Comparison of ENCODE assay signal across 8 mouse cellular contexts in the genomic region with DNA sequence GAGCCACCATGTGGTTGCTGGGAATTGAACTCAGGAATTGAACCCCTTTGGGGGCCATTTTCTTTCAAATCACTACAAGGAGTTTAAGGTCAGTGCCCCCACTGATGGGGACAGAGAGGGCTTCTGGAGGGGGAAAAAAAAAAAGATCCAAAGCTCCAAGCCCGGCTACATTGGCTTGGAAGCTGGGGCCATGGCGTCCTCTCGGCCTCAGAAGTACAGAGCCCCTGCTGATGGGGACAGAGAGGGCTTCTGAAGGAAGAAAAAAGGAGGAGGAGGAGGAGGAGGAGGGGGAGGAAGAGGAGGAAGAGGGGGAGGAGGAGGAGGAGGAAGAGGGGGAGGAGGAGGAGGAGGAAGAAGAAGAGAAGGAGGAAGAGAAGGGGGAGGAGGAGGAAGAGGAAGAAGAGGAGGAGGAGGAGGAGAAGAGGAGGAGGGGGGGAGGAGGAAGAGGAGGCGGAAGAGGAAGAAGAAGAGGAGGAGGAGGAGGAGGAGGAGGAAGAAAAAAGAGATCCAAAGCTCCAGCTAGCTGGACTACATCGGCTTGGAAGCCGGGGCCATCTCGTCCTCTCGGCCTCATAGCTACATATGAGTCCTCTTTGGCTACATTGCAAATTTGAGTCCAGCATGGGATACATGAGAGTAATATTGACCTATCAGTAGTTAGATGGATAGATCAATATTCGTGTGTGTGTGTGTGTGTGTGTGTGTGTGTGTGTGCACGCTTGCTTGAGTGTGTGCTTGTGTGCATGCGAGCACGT. TPM values are rescaled to one million over a fixed set of nuclear protein-coding genes. Genes with fewer than 3 reads are reported as not detected.
DNase-seq lines count a peak whose midpoint lies in the region; ATAC-seq and TF ChIP-seq lines count a peak whose summit lies in the region.
"Had no signal": no experiment of that assay in that cellular context is flagged by ENCODE, and none has a peak within 500 bp of the region (broad histone marks: within the 10 kb centered on the region; RNA-seq: fewer than 3 reads in every experiment).

No protein-coding gene starts in this region.

- H3K4me2 ChIP-seq in kidney, embryonic 14.5 days (replicated peaks; ENCODE audit: low read depth, low read length): no peak overlapping the region
- H3K4me2 ChIP-seq in lung, embryonic 14.5 days: no peak overlapping the region
- H3K4me2 ChIP-seq: hindbrain, embryonic 15.5 days had no signal

- DNase-seq in 3T3-L1 (ENCODE audit: low read depth, low spot score): peak; percentile 99
- DNase-seq in CD4-positive, CD25-positive, alpha-beta regulatory T cell, adult 2 months (ENCODE audit: low read depth, low spot score): peak; percentile 96
- DNase-seq in c-Kit-positive CD71-negative TER-119-negative erythroid progenitor cells, embryonic 14.5 days (ENCODE audit: low read depth): peak; percentile 95
- peak; percentile 93 for DNase-seq in gastrocnemius, postnatal 10 days
- DNase-seq in lung, embryonic 14.5 days: peak; percentile 92
- DNase-seq in right cerebral cortex, postnatal 4 days: peak; percentile 88

- peak; percentile 89 for ATAC-seq in kidney, embryonic 14.5 days (ENCODE audit: low FRiP score, low TSS enrichment)
- peak; percentile 89 for ATAC-seq in lung, embryonic 14.5 days (ENCODE audit: insufficient read depth)

- H3K36me3 ChIP-seq in kidney, embryonic 14.5 days (ENCODE audit: control insufficient read depth, insufficient read depth, low read length): no peaks in the 10 kb centered on the region
- no peaks in the 10 kb centered on the region for H3K36me3 ChIP-seq in lung, embryonic 14.5 days (ENCODE audit: insufficient read depth)
- H3K36me3 ChIP-seq: hindbrain, embryonic 15.5 days had no signal

- H3K9me3 ChIP-seq in kidney, embryonic 14.5 days (ENCODE audit: control insufficient read depth, low read length): no peaks in the 10 kb centered on the region
- H3K9me3 ChIP-seq in lung, embryonic 14.5 days (ENCODE audit: low read depth, low read length): no peaks in the 10 kb centered on the region
- H3K9me3 ChIP-seq: hindbrain, embryonic 15.5 days had no signal

- H3K9ac ChIP-seq in kidney, embryonic 14.5 days (ENCODE audit: low read depth, low read length): no peak overlapping the region
- no peak overlapping the region for H3K9ac ChIP-seq in lung, embryonic 14.5 days
- H3K9ac ChIP-seq: hindbrain, embryonic 15.5 days had no signal

- no peak overlapping the region for H3K27ac ChIP-seq in kidney, embryonic 14.5 days (ENCODE audit: low read depth, low read length)
- H3K27ac ChIP-seq in lung, embryonic 14.5 days (ENCODE audit: low read depth): no peak overlapping the region
- H3K27ac ChIP-seq: hindbrain, embryonic 15.5 days had no signal

- 62% methylated on average over 12 of the region's 12 CpGs for WGBS in kidney, embryonic 14.5 days
- 63% methylated on average over 12 of the region's 12 CpGs for WGBS in lung, embryonic 14.5 days

- no peaks in the 10 kb centered on the region for H3K27me3 ChIP-seq in kidney, embryonic 14.5 days (ENCODE audit: control insufficient read depth, insufficient read depth, low read length)
- H3K27me3 ChIP-seq in lung, embryonic 14.5 days (ENCODE audit: insufficient read depth, low read length): no peaks in the 10 kb centered on the region
- H3K27me3 ChIP-seq: hindbrain, embryonic 15.5 days had no signal

- no peaks in the 10 kb centered on the region for H3K4me1 ChIP-seq in kidney, embryonic 14.5 days (ENCODE audit: control insufficient read depth, insufficient read depth, low read length)
- H3K4me1 ChIP-seq in lung, embryonic 14.5 days (ENCODE audit: insufficient read depth): no peaks in the 10 kb centered on the region
- H3K4me1 ChIP-seq: hindbrain, embryonic 15.5 days had no signal

- TF ChIP-seq CTCF in lung, embryonic 14.5 days (IDR thresholded peaks at IDR 0.05; ENCODE audit: low read depth): no peak

- no peak overlapping the region for H3K4me3 ChIP-seq in kidney, embryonic 14.5 days (ENCODE audit: low read length)
- H3K4me3 ChIP-seq in lung, embryonic 14.5 days (ENCODE audit: low read depth, low read length): no peak overlapping the region
- H3K4me3 ChIP-seq: hindbrain, embryonic 15.5 days had no signal

RNA-seq across cellular contexts. Expression of gene Gtpbp4, which starts 15.9 kb away (rescaled TPM):
- 10 to 100 TPM; 41.3 to 44.0 TPM for total RNA-seq in gastrocnemius, postnatal 10 days (2021)
- 91.3 and 102 TPM in 2 replicates for polyA plus RNA-seq in kidney, embryonic 14.5 days (2014; fragmentation: Nextera tagmentation; extraction: Ambion mirVana)
- 87.1 and 89.6 TPM in 2 replicates for polyA plus RNA-seq in lung, embryonic 14.5 days (2014; fragmentation: Nextera tagmentation; extraction: Ambion mirVana)

RNA-seq across cellular contexts. Expression of gene Idi2, which starts 59.1 kb away (rescaled TPM):
- total RNA-seq in gastrocnemius, postnatal 10 days (2021): not detected
- not detected in 2 replicates for polyA plus RNA-seq in kidney, embryonic 14.5 days (2014; fragmentation: Nextera tagmentation; extraction: Ambion mirVana)
- polyA plus RNA-seq in lung, embryonic 14.5 days (2014; fragmentation: Nextera tagmentation; extraction: Ambion mirVana): not detected in 2 replicates
- polyA plus RNA-seq: hindbrain, embryonic 15.5 days had no signal
